Mouse (Mus musculus): ENCODE results near the gene Efcab14.

Efcab14 gene

GRCm38 (mm10) chr4:115780918-115781317 lies 43.4 kb downstream of the Efcab14 start, which contains the start of gene Tex38:
TSS of gene Tex38 (minus strand) at chr4:115781018.
- no peak for DNase-seq

DNA sequence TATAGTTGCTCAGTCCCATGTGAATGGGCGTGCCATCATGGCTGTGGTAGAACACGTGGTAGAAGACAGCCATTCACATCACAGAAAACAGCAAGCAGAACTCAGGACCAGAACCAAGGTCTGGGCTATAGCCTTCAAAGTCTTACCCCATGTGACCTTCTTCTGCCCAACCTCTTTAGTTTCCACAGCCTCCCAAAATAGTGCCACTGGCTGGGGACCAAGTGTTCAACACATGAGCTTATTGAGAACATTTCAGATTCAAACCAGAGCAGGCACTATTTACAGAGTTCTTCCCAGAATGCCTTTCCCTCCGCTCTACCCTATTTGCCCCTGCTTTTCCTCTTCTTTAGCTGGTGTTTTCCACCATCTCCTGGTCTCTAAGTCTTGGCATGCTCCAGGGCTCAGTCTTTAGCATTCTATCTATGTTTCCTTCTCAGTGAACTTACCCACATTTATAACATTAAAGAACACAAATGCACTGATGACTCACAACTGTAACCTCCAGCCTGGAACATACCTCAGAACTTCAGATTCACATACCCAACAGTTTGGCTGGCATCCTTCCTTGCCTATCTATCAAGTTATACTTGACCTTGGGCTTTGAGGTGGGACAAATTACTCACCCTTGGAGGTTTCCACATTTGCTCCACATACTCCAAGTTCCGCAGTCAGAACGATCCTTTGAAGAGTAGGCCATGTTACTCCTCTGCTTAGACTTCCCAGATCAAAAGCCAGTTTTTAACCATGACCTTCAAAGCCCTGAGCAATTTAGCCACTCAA lies 44.7 kb downstream of the Efcab14 start:
- DNase-seq, result no peak

DNA sequence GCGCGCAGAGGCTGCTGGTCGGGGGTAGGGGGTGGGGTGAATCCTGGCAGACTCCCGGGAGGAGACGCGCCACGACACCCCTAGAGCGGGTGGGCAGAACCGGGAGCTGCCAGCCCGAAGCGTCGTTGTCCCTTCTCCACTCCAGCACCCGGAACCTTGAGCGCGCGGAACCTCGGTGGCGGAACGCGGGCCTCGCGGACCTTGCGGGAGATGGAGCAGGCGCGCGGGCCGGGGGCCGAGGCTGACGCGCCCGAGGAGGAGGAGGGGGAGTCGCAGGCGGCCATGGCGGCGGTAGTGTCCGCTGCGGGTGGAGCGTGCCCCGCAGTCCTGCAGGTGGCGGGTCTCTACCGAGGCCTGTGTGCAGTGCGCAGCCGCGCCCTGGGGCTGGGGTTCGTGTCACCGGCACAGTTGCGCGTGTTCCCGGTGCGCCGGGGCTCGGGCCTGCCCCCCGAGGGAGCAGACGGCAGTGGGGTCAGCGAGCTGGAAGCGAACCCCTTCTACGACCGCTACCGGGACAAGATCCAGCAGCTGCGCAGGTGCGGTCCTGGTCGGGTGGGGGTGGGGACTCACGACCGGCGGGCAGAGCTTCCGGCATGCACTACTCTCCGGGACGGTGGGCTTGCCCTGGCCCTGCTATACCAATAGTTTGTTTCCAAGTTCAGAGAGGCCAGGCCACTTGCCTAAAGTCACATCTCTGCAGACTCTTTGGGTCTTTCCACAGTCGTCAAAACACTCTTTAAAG lies 47.4 kb downstream of the Efcab14 start, which contains the start of gene Atpaf1:
Gene Atpaf1, plus strand, starts transcription at position 44 of the 742 bp plus-strand sequence.
- peak; percentile 85 for DNase-seq

DNA sequence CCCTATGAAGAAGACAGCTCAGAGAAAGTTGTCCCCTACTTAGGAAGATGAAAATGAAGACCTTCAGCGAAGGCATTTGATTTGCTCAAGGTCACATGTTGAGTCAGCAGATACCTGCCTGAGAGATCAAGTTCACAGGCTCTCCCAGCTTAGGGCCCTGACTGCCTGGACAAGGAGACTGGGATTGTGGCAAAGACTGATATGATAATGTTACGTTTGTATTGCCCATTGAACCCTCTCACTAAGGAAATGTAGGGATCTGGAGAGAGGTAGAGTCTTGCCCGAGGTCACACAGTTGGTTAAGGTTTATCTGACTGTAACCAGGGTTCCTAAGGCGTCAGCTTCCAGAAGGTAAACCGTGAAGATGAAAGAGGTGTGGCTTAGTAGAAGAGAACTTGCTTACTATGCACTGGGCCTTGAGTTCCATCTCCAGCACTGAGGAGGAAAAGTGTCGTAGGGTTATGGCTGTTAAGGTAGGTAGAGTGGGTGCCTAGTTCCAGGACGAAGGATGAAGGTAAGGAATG lies 48.0 kb downstream of the Efcab14 start:
- no peak for DNase-seq

- DNase-seq, result no peak
These were observed 53.3 kb downstream of the Efcab14 start for GRCm38 (mm10) chr4:115790864-115791263.

GRCm38 (mm10) chr4:115795360-115795759 lies 57.8 kb downstream of the Efcab14 start:
- no peak for DNase-seq

DNA sequence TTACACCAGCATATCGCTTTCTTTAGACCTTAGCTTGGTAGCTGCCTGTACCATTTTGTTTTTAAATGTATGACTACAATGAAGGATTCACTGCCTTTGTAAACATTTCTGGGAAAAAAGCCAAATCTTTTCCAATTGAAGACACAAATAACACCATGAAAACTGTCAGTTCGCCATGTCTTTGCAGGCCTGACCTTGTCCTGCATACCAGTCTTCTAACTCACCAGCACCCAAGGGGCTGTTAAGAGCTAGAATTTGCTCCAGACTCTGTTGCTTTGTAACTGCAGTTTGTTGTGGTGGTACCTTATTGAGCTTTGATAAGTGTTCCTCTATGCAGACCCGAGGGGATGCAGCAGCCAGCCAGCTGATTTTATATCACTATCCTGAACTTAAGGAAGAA lies 62.4 kb downstream of the Efcab14 start:
- no peak for DNase-seq

GRCm38 (mm10) chr4:115812326-115812725 lies 74.8 kb downstream of the Efcab14 start:
- DNase-seq, result no peak

GRCm38 (mm10) chr4:115815606-115816005 lies 78.1 kb downstream of the Efcab14 start:
- DNase-seq, result no peak

GRCm38 (mm10) chr4:115820199-115820598 lies 82.7 kb downstream of the Efcab14 start:
- no peak for DNase-seq

- DNase-seq, result no peak
These were observed 83.4 kb downstream of the Efcab14 start for GRCm38 (mm10) chr4:115820944-115821343.

- DNase-seq, result no peak
These were observed 83.9 kb downstream of the Efcab14 start for GRCm38 (mm10) chr4:115821431-115821830.

- peak; percentile 38 for DNase-seq
These were observed 84.4 kb downstream of the Efcab14 start for GRCm38 (mm10) chr4:115821928-115822327.

GRCm38 (mm10) chr4:115824178-115824577 lies 86.6 kb downstream of the Efcab14 start:
- no peak for DNase-seq

DNA sequence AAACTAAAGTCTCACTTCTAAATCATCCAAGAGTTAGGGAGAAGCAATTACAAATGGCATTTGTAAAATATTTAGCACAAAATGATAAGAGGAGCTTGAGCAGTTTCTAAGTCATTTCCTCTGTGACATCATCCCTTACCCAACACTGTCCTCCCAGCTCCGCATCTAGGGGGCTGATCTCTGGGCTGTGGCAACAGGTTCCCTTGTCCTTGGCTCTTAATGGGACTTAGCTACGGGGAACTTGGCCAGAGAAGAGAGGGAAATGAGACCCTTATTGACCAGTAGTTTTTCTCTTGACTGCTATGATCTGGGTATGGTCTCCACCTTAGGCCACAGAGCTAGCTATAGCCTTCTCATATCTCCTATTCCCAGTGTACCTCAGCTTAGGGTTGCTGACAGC lies 87.7 kb downstream of the Efcab14 start:
- no peak for DNase-seq

Measured in lung, postnatal 10 days (tissue).